Mouse (Mus musculus): ENCODE results near the gene Raf1. TPM values are rescaled to one million over a fixed set of nuclear protein-coding genes. Genes with fewer than 3 reads are reported as not detected.
A peak's percentile ranks its signal among the peaks of the same experiment; 100 is the strongest.

The Raf1 gene
- total RNA-seq, 2 experiments from 2014 or later: 128 to 142 TPM

DNA sequence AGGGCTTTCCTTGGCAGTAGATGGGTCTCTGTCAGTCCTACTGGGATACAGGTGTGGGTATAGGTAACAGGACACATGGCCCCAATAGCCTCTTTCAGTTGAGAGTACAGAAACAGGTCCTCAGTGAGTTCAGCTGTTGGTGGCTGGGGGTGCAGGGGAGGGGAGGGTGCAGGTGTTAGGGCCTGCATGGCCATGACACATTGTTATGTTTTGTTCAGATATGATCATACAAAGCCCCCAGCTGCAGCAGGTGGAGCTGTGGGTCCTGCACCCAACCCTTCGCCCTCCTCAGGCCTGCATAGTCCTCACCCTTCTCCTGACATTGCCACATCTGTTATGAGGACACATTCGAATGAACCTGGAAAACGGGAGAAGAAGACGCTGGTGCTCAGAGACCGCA, 66.1 kb downstream of the Raf1 start:
- no peak for DNase-seq

DNA sequence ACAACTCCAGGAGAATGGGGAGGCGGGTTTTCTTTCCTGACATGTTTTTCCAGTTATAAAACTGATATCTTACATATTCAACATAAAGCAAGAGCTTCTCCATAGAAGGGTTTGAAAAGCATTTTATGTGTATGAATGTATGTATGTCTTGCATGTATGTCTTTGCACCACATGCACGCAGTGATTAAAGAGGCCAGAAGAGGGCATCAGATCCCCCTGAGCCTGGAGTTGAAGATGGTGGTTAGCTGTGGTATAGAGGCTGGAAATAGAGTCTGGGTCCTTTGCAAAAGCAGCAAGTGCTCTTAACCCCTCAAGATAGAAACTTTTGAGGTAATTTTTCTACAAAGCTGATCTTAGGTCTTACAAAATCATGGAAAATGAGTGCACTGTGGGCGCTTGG, 67.3 kb downstream of the Raf1 start:
- peak; percentile 31 for DNase-seq

DNA sequence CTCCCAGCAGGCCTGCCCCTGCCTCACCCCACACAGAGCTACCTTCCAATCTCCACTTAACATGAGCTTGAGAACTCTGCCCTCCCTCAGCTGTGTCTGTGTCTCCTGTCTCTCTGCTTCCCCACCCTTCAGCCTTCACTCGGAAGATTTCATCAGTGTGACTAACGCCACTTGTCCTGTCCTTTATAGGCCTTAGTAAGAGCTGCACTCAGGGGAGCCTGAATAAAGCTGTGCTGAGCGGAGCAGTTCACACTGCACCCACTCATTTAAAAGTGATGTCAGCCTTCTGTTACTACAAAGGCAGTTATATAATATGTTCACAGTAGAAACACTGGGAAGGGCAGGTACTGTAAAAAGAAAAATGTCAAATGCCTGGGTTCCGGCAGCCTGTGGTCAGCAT, 69.0 kb downstream of the Raf1 start:
- no peak for DNase-seq

DNA sequence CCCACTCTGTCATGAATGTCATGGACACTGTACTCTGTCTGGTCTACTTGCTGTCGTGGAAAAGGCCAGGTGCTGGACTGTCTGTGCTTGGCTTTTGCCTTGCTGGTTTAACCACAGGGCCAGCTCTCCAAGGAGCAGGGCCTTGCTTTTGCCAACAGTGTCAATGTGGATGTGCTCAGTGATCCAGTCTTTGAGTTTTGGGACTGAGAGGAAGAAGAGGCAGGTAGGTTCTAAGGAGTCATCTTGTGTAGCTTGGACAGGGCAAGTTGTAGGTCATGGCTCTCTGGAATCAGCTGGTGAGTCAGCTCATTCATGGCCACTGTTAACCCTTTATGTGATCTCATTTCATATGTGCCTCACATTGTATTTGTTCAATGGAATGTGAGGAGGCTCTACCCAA, 70.0 kb downstream of the Raf1 start:
- no peak for DNase-seq

DNA sequence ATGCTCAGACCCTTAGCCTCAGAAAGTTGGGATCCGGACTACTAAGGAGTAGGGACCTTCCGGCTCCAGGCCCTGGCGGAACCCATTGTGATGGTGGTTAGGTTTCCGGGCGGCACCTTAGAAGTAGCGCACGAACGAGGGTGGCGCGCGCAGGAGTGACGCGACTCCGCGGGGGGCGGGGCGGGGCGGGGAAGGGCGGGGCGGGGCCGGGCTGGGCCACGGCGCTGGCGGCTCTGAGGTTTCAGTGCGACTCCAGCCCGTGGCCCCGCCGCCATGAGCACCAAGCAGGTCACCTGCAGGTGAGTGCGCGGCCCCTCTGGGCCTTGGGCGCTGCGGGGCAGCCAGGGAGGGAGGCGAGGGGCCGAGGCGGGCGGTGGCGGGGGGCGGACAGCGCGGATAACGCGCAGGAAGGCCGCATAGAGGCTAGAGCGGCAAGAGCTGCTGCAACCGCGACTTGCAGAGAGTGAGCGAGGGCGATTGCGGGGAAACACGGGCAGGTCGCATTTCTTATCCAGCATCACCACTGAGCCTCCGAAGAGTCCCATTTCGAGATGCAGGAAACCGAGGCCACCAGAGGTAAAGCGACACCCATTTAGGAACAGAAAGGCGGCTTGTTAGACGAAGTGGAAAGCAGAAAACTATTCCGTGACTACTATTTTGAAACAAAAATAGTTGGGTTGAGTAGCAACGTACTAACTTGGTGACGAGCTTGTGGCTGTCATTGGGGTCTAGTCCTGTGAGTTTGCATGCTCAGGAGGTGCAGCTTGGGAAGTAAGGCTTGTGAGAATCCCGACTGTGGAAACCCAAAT, 74.5 kb downstream of the Raf1 start, which contains the start of gene Mkrn2:
Gene Mkrn2 (plus strand): TSS at position 188 of the 809 bp plus-strand sequence.
- DNase-seq: peak; percentile 93

DNA sequence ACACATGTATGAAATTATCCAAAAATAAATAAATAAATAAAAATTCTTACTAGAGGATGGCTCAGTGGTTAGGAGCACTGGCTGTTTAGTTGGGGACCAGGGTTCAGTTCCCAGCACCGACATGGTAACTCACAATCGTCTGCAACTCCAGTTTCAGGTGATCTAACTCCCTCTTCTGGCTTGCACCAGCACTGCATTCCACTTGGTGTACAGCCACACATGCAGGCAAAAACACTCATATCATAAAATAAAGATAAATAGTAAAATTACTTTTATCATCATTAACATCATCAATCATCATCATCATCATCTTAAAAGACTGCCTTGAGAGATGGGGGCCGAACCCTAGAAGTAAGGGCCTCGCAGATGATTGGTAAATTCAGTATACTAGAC, 75.1 kb downstream of the Raf1 start:
- DNase-seq: peak; percentile 23

DNA sequence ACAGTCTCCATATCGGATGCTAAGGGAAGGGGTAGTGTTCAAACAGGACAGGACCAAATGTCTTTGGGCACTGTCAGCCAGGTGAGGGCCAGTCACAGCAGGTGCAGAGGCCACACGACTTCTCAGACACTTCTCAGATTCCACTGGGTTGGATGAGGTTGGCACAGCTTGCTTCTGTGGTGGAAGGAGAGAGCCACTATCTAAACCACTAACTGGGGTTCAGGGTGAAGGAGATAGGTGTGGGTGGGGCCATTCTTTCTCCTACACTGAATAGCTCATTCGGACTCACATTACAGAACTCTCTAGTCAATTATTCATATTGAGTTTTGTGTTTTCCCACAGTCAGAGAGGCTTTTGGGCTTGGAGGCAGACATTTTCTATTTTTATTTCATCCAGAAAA, 80.8 kb downstream of the Raf1 start:
- DNase-seq: no peak

DNA sequence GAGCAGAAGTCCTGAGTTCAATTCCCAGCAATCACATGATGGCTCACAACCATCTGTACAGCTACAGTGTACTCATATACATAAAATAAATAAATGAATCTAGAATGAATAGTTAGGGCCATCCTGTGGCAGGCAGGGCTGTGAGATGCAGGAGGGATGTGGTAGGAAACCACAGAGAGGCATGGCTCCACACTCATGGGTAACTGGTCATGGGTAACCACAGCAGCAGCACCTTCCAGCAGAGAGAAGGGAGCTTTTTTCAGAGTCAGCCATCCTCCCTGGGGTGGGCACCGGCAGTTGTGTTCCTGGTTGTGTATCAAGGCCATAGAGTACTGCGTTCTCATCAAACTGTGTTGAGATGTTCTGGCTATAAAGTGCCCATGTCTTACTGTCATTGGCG, 82.0 kb downstream of the Raf1 start:
- no peak for DNase-seq

DNA sequence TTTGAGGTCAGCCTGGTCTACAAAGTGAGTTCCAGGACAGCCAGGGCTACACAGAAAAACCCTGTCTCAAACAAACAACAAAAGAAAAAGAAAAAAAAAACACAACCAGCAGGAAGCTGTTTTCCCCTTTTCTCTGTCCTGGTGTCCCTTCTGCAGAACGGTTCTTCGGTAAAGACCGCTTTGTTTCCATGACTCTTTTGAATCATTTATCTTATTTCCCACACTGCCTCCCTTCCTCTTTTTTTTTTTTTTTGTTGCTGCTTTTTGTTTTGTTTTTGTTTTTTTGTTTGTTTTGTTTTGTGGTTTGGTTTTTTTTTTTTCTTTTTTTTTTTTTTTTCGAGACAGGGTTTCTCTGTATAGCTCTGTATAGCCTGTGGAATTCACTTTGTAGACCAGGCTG, 83.2 kb downstream of the Raf1 start:
- no peak for DNase-seq

DNA sequence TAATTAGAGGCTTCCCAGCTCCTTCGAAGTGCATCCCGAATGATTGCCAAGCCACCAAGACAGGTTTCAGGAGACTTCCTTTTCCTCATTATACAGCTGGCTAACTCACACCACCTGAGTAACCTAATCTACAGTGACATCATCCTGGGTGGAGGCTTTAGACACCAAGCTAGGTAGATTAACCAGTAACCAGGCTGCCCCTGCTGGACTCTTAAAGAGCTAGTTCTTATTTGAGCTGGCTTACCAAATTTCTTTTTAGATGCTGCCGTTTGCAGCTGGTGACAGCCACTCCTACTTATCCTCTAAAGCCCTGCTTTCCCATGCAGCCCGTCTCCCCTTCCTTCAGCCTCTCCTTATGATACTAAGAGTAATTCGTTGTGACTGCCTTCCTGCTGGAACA, 84.0 kb downstream of the Raf1 start, which contains the start of gene Mkrn2os:
Gene Mkrn2os (minus strand): TSS at position 119 of the 400 bp plus-strand sequence.
- DNase-seq: no peak

DNA sequence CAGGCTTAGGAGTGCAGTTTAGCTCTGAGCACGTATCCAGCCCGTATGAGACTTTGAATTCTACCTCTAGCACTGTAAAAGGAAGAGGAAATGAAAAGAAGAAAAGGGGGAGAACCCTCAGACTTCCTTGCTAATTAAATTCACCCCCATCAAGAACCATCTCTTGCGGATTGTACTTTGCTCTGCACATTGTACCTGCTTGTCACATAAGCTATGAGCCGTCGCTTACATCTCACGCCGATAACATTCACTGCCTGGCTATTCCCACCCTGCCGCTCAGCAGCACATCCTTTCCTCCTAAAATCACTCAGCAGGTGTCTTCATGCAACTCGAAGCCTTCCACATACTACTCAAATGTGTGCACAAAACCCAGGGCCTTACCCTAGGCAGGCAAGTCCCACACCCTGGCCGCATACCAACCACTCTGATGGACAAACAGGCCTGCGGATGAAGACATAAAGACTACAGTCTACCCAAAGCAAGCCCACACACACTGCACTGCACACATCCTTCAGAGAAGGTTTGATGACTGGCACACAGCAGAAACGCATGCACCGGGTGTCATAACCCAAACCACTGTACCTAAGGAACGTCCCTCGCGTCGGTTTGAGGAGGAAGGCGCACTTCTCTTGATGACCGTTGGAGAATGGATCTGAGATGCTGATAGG, 84.6 kb downstream of the Raf1 start:
- DNase-seq: no peak

DNA sequence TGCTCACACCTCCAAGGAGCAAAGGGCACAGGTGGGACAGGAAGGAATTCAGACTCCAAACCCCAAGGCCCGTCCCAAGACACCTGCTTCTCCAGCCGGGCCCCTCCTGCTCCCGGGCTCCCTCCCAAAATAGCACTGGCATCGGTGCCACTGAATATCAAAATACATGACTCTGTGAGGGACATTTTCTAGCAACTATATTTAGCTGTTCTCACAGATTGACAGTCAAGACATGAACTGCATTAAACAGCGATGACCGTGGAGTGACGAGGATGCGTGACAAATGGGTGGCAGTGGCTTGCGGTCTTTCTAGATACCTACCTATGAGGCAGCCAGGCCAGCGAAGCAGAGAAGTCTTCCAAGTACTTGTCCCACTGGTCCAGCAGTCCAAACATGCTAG, 90.1 kb downstream of the Raf1 start:
- DNase-seq: peak; percentile 24

DNA sequence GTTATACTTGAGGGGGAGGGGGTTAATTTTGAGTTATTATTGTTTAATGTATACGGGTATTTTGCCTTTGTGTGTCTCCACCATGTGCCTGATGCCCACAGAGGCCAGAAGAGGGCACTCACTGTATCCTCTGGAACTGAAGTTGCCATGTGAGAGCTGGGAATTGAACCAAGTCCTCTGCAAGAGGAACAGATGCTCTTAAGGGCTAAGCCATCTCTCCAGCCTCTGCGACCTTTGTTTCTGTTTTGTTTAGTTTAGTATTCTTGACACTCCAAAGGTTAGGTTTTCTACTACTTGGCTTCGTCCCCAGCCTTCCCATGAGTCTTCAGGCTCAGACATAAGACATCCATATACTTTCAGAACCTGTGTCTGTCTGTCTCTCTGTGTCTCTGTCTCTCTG, 92.3 kb downstream of the Raf1 start:
- no peak for DNase-seq

DNA sequence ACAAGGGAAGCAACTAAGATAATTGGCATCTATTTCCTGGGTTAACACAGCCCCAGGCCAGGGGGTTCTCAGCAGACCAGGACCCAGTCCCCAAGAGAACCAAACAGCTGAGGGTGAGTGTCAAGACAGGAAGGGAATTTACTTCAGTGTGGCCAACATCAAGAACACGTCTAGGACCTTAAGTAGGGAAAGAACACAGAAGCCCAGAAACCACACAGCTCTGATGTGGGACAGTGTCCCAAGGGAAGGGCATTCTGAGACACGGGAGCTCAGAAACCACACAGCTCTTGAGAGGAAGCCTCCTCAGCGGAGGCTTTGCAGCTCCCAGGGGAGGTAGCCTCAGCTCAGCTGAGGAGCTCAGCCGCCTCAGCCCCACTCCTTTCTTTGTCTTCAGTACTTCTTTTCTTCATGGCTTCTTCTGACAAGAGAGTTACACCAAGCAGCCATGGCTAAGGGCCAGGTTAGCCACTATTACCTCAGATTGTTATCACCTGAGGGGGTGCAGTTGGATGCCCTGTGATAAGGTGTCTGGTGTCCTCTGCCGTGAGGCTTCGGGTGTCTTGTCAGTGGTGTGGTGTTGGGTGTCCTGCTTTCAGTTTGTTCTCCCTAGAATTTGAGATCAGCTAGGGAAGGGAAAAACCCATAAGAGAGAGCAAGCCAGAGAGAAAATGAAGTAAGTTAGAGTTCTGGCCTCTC, 92.9 kb downstream of the Raf1 start:
- no peak for DNase-seq

DNA sequence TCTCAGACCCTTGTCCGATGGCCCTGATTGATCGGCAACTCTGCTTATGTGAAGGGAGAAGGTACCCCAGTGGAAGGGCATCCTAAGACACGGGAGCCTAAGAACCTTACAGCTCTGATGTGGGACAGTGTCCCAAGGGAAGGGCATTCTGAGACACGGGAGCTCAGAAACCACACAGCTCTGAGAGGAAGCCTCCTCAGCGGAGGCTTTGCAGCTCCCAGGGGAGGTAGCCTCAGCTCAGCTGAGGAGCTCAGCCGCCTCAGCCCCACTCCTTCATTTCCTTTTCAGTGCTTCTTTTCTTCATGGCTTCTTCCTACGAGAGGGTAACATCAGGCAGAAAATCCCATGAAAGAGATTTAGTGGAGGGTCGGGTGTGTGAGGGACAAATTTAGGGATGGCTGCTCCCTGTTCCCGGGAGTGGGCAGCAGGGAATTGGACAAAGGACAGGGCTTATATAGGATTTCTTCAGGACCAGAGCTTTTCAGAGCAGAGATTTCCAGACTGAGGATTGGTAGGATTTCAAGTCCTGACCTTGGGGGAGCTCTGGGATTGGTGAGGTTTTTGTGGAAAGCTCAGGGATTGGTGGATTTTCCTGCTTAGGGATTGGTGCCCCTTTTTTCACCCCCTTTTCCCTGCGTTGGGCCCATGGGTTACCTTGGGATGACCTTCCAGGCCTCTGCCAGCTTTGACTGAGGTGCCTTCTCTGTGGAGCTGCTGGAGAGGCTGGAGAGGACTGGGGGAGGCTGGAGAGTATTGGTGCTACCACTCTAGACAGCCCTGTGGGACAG, 93.9 kb downstream of the Raf1 start:
- no peak for DNase-seq

DNA sequence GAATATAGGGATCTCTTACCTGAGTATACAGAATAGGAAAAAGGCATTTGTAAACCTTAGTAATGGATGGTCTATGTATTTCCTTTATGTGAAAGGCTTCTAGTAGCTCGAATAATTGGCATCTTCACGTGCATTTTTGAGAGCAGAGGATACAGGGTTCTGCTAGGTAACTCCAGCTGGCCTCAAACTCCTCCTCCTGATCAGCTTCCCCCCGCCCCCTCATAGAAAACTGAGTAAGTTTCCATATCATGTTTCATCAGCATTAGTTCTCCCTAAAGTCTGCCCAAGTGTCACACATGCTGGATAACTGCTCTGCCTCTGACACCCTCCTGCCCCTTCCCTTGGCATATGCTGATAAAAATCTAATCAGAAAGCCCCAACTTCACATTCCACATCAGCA, 95.6 kb downstream of the Raf1 start:
- DNase-seq: no peak

DNA sequence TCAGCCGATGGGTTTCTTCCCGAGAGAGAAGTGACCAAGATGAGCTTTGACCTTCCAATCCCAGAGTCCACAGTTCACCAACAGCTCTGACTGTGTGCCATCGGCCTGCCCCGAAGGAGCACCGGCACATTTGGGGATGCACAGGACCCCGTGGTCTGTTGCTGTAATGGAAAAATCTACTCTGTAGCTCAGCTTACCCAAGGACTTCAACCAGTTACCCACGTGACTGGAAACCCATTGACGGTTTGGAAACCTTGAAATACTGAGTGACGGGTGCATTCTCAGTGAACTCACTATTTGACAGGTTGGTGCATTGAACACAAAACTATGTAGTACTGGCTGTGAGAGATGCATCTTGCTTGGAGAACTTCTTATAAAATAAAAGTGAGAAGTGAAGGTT, 98.5 kb downstream of the Raf1 start:
- no peak for DNase-seq

DNA sequence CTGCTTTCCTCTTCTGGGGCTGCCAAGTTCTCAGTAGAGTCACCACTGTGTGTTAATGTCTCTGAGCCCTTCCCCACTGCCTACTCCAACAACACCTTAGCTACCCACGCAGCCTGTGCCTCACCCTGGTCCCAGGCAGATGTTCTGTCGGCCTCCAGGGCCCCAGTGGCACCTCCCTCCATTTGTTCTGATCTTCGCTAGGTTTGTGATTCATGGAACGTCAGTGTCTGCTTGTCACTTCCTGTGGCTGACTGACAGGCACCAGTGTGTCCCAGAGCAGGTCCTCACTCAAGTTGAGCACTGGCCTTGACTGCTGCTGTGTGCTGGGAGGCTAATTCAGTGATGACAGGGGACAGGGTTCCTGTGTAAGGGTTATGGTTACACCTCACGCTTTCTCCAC, 99.0 kb downstream of the Raf1 start:
- DNase-seq: no peak

DNA sequence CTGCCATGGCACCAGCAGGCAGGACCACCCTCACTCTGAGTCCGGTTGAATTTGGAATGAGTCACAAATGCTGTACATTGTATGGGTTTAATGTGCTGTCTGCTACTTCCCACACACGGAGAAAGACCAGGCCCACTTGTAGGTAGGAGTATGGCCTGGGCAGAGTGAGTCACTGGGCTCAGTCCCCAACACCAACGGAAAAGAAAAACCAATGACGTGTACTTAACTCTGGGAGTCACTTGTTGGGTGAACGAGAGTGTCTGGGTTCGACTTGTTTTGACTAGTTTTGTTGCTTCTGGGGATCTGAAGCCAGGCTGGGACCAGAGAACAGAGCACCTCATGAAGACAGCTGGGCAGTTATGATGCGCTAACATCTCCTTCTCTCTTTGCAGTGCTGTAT, 102.3 kb downstream of the Raf1 start:
- no peak for DNase-seq

Measured in heart, postnatal 4 days (tissue).